Mouse (Mus musculus): ENCODE results near the gene Prr5l.

The Prr5l gene

DNA sequence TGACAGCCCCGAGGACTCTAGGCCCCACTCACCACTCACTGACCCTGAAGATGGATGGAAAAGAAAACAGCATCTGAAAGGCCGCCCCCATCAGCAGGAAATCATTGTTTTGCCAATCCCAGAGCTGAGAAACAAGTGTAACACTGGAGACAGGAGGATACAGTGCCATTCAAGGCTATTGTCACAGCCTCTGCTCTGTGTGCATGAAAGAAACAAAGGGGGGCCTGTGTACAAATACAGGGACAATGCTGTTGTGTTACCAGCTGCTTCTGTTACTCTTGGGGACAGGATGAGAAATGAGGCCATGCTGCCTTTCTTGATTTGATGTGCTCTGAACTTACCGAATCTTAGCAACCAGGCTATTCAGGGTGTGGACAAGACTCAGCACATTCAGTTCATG is at the start of gene Prr5l:
Prr5l (minus strand) TSS at position 30 of the 400 bp plus-strand sequence.
- no peak for DNase-seq

DNA sequence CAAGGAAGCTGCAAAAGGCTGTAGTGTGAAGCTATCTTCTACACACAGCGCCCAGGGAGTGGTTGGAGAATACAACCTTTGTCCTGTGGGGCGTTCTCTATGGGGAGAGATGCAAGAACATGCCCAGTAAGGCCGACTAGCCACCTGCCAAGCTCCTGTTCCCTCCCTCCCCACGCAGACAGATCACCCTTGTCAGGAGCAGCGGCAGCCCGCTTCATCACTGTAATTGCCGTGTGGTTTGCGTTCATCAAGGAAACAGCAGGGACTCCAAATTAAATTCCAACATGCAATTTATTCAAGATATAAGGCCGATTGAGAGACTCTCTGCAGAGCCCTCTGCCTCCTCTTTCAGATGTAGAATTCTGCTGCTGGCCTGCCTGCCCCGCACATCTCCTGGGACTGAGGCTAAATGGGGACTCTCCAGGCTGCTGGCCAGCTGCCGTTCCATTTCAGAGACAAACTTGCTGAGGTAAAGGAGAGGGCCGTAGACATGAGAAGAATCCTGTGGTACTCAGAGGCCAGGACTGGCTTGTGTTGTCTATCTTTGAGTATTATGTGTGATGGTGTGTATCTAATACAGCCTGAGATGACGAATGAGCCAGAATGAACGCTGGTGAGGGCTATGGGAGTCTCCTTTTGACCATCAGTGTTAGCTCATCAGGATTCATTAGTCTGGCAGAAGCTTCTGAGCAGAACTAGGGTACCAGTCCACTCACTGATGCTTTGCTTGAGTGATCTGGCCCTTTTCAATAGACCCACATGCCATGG is 49.5 kb upstream of the Prr5l start:
- no peak for DNase-seq

DNA sequence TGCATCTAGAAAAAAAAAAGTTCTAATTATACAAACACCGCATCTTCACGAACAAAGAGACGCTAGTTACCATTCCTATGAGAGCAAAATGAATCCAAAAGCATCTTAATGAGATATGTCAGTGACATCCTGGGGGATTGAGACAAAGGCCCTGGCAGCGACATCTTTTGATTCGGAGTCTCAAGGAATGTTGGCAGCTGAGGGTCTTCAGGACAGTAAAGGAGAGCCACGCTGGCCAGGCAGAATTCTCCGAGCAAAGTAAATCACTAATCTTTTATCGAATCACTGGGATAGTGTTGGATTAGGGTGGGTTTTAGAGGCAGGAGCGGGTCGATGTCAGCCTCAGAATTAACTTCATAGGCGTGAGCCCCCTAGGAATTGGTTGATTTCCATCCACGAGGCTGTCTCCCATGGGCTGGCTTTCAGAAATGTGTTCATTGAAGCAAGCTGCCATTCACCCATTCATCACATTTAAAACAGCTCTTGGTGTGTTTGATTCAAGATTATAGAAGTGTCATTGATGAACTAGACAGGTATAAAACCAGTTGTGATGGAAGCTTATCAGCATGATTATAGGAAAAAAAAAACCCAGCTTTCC is 42.9 kb upstream of the Prr5l start:
- no peak for DNase-seq

DNA sequence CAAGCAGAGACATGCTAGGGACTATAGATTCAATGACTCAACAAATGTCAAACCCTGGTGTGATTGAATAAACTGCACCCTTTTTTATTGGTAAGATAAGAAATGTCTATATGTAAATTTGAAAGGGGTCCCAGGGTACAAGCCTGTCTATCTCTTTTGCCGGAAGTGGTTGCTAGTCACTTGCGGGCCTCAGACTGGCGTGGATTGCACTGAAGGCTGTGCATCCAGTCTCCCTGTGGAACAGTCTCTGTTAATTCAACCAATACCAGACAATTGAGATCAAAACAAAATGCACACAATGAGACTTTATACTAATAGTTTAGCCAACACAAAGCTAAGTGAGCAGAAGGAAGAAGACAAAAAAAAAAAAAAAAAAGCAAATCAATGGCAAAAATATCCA is 42.4 kb upstream of the Prr5l start:
- DNase-seq: no peak

DNA sequence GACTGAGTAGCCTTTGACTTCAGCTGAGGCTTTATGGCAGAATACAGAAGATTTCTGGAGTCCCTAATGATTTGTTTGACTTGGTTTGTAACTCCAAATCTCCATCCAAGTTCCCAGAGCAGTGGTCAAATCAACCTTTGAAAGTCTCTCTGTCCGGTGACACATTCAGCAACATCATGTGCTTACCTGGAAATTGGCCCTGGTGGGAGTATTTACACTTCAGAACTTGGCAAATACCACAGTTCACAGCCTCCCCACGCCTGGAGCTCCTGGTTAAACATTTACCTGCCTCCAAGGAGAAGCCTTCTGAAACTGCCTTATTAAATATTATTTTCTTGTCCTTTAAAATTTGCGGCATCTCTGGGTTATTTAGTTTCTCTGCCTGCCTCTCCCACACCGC is 40.4 kb upstream of the Prr5l start:
- peak; percentile 13 for DNase-seq

DNA sequence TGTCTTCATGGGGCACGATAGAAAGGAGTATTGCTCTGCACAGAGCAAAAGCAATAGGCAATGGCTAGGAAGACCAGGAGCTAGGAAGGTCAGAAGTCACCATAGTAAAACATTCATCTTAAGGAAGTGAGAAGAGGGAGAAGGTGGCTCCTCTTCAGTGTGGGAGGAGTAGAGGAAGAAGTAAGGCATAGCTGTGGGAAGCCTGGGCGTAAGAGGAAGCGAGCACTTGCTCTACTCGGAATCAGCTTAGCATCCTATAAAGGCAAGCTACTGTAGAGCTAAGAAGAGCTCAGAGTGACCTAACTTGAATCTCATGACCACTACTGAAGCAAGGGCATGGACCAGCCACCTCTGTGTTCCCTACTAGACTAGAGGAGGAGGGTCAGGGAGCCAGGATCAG is 39.5 kb upstream of the Prr5l start:
- DNase-seq: no peak

DNA sequence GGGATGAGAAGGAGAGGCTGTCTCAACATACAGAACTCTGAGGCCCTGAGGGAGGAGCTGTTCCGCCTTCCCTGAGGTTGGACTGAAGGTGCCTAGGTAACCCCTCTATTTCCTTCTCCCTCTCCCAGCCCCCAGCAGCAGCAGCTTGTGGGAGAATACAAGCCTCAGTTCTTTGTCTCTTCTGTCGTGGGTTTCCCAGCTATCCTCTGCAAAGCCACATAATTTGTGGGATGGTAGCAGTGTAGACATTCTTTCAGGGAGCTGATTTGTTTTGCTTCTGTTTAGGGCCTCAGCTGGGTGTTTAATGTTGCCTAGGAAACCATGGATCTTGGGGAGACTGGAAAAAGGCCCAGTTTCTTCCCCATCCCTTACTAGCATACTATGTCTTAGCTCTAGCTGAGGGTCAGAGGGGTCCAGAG is 37.3 kb upstream of the Prr5l start:
- no peak for DNase-seq

DNA sequence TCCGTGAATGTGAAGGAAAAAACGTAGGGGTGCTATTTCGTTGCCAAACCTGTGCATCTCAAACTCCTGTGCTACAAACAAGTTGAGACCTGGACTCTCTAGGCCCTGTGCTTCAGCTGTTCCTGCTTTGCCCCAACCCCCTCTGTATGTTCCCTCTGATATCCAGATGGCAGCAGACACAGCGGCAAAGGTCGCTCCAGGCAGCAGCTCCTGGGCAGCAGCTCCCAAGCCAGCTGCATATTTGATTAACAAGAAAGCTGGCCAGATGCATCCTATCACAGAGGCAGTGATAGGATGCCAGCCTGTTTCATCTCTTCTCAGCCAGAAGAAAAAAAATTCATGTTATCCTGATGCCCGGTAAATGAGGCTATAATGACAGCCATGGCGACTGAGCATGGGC is 35.7 kb upstream of the Prr5l start:
- DNase-seq: no peak

DNA sequence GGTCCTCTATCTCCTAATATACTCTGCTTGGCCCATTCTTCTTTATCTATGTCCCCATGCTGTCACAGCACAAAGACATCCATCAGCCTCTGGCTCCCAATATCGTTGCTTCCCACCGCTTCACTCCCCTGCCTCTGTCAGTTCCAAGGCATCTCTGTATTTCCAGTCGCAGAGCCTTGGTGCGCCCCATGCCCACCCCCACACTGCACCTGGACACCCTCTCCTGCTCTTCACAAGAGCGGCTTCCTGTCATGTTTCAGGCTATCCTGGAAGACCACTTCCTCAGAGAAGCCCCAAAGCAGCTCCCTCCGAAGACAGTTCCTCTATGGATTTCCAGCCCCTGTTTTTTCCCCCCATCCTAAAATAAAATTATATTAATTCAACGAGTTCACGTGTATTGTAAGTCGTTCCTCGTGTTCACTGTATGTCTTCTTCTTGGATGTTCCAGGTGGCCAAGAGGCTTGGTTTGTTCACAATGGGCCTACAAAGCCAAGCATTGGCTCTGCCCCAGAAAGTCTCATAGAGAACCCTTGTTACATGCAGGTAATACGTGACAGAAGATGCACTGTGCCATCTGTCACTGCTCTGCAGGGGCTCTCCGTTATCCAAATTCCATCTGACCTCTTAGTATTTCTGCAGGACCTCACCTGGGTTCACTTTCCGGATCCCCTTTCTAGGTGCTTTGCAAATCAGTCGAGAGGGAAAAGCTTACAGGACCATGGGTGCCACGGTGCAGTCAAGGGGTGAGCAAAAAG is 26.7 kb upstream of the Prr5l start:
- no peak for DNase-seq

DNA sequence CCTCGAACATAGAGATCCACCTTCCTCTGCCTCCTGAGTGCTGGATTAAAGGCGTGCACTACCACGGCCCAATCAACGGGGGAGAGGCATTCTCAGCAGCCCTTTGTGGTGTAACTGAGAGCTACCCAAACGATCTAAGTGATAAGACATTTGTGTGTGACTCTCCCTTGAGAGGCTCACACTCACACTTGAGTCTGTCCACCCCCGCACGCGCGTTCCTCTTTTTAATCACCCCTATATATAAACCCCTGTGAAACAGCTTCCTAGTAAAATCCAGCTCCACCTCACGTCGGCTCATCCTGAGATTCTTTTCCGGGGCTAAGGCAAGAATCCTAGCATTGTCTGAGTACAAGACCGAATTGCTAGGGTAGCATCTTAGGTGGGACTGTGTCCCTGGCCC is 25.9 kb upstream of the Prr5l start:
- DNase-seq: no peak

DNA sequence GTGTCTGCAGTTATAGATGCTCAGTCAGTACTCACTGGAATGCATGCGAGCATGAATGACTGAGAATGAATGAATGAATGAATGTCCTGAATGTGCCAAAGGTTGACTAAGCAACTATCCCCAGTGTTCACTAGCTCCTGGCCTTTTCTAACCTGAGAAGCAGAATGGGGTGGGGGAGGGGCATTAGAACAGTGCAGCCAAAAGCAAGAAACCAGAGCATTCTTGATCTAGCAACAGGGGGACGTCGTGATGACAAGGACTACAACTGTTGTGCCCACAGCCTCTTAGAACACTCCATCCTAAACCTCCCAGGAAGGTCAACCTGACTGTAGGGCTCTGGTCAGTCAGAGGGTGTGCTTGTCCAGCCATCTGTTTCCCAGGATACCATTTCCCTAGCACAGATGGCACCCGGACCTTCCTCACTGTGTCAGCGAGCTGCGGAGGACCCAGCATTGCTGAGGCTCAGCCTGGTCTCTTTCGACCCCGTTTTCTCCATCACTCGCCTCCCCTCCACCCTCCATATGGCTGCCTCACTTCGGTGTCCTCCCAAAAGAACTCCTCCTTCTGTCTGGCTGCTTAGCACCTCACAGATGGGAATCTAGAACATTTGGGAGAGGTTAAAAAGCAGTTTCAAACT is 24.7 kb upstream of the Prr5l start:
- DNase-seq: no peak

DNA sequence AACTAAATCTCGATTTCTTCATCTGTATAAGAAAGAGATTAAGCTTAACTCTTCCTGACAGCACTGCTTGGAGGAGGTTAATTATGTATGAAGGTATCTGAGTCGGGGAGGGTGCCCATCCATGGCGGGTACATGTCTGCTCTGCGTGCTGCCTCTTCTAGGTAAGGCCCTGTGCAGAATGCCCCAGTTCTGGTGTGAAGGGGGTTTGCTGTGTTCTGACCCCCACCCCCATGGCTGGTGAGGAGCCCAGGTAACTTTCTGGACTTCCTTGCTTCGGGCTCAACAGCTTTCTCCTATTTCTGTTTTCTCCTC is 23.5 kb upstream of the Prr5l start:
- DNase-seq: no peak

DNA sequence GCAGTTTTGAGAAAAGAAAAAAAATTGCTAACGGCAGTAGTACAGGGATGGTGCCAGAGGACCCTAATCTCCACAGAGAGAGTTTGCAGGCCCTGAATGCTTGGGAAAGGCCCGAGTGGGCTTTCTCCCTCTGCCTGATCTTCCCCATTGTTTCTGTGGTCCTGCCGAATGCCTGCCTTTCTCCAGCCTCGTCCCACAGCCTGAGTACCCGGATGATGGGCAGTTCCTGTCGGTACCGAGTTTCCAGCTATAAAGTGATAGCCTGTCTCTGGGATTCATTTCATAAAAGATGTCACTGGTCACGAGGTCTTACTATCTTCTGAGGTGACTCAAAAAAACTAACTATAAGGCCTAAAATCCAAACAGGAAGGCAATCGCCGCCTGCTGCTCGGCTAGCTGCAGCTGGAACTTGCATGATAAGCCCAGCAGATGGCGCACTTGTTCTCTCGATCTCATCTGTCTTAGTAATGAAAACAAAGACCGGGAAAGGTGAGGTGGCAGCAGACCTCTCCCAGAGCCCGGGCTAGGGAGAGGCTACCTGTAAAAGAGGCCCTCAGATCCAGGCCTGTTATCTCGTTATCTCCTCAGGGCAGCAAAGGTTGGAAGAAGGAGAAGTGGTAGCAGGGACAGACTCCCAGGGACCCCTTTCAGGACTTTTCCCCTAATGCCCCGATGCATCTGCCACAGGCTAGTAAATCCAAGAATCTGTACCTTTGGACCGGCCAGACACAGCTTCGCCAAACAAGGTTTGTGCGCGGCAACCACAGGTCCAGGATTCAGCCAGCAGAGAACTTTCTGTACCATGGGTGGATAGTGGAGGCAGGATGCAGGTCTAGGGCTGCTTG is 22.9 kb upstream of the Prr5l start:
- DNase-seq: peak; percentile 88

DNA sequence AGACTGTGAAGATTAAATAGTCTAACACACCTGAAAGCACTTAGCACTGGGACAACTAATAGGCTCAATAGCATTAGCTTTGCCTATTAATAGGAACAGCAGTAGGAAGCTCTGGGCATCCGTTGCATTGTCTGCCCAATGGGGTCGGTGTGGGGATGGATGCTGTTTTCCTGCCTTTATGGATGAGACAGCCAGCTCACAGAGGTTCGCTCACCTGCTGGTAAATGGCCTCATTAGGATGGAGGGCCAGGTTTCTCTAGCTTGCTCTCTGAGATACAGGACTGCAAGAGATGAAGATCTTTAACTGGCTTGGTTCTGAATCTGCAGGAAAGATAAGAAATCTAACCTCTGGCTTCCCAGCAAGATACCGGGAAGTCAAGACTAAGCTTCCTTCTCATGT is 19.4 kb upstream of the Prr5l start:
- DNase-seq: no peak

DNA sequence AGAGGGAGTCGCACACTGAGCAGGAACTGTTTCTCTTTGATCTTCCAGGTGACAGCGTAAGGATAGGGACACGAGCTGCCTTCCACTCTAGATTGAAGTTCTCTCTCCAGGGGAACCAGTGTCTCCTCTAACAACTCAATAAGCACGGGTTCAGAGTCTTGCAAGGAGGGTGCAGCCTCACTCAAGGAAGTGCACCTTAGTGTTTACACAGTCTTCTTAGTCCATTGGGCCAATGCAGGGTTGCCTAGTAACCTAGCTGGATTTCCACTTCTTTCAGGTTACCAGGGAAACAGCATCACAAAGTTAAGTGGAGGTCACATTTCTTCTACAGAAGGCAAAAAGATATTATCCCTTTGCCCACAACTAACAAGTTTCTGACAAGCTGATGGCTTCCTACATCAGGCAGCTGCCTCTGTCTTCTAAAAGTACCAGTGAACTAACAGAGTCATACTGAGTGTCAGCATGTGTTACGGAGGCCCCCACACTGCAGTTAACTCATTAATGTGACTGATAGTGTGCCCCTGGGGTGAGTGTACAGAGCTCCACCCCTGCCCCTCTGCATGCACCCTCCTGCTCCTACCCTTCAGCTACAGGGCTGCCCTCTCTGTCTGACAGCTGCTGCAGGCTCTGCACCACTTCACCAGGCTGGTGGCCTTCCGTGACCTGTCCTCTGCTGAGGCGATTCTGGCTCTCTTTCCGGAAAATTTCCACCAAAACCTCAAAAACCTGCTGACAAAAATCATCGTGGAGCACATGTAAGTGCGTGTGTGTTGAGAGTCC is 13.8 kb upstream of the Prr5l start:
- DNase-seq: no peak

DNA sequence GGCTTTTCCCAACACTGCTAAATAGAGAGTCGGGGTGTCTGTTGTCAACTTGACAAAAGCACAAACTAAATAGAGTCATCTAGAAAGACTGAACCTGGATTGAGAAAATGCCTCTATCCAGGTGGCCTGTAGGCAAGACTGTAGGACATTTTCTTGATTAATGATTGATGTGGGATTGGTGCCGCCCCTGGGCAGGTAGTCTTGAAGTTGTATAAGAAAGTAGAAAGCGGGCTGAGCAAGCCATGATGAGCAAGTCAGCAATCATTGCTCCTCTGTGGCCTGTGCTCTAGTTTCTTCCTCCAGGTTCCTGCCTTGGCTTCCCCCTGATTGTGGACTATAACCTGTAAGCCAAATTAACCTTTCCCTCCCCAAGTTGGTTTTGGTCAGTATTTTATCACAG is 11.3 kb upstream of the Prr5l start:
- DNase-seq: no peak

DNA sequence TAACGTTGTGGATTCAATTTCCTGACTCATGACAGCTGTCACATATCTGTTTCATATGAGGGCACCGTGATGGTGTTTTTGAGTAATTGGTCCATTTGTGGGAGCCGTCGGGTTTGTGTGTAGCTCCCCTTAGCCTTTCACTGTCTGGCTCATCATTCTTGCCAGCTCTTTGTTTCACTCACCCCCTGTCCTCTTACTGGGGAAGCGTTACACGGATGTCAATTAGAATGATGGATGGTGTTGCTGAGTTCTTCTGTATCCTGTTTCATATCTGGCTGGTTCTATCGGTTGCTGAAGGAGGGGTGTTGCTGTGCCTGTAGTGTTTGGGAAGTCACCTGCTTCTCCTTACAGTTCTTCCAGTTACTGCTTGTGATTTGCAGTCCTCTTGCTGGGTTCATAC is 8.3 kb upstream of the Prr5l start:
- DNase-seq: no peak

DNA sequence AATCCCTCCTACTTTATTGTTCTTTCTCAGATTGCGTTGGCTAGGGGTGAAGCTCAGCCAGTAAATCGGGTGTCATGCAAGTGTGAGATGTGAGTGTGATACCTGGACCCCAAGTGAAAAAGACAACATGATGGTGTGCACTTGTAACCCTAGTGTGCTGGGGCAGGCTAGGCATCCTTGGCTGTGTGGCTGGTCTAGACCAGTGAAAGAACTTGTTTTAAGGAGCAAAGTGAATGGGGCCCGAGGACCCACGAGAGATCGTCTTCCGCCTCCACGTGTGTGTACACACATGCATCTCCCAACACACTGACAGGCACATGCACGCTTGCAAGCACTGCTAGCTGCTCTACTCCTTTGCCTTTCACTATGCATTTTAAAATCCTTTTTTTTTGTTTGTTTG is 6.1 kb upstream of the Prr5l start:
- no peak for DNase-seq

DNA sequence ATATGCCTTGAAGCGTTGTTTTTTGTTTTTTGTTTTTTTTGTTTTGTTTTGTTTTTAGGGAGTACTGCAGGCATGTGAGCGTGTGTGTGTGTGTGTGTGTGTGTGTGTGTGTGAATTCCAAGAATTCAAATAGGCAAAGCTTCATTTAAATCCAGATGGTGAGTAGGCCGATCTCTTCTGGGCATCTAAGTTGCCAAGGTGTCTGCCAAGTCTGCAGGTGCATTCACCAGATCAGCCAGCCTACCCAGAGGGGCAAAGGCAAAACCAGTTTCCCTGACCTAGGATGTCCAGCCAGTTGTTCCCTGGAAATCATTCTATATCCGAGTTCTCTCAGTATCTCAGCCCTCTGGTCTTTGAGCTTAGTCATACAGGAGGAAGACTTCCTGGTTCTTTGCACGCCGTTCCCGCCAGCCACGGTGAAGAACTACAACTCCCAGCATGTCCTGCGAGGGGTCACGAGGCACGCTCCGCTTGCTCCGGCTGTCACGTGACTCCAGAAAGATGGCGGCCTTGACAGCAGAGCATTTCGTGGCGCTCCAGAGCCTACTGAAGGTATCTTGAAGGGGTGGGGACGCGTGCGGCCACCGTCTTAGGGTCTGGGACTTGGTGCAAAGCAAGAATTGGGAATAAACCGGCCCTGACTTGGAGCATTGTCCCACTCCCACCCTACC is 3.1 kb upstream of the Prr5l start, which contains the start of gene Commd9:
Commd9 (plus strand) TSS at position 480 of the 671 bp plus-strand sequence.
- DNase-seq: peak; percentile 93

DNA sequence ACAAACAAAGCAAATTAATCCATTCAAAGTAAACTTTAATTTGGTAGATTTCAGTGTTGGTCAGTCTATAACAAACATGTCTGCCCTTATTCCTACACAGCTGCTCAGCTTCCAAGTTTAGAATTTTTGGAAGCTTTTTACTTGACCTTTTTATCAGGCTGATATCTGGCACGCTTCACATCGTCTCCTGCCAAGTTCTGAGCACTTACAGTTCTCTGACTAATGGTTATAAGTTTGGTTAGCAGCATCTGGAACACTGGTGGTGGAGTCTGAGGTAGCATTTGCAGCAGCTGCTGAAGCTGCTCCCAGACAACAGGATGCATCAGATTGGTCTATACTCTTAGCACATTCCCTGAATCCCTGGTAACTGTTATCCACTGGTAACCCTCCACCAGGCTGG is 1.5 kb upstream of the Prr5l start:
- no peak for DNase-seq

DNA sequence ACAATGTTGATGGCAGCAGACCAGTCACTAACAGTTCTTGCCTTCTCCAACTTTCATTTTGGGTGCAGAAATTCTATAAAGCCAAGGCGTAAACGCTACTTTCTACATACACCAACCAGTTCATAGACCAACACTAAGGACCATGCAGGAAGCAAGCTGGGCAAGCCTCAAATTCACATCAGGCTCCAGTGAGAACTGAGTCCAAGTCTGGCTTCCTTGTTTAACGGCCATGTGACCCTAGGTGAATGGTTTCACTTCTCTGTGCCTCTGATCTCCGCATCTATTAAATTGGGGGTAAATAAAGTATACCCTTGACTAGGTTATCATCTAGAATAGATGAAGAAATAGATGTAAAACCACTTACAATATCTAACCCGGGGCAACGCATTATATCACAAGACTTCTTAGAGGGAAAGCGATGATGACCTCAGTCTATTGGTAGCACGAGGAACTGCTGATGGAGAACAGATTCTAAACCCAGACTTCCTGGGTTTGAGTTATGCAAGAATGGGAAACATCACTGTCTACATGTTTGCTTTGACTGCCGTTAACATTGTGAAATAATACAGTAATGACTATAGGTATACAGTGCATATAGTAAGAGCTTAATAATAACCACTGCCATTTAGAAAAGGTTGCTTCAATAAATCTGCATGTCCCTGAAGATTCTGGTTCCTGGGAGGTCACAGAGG is 1.2 kb downstream of the Prr5l start:
- no peak for DNase-seq

All from lung, postnatal 14 days (tissue).